In genomic region chr13:12461730-12462119, GRCm38 (mm10) we compare ENCODE assay signal across 8 mouse cellular contexts. TPM values are rescaled to one million over a fixed set of nuclear protein-coding genes. Genes with fewer than 3 reads are reported as not detected.
A peak's percentile ranks its signal among the peaks of the same experiment; 100 is the strongest.
DNase-seq lines count a peak whose midpoint lies in the region; ATAC-seq and TF ChIP-seq lines count a peak whose summit lies in the region.

No protein-coding gene starts in this region.

- ATAC-seq in kidney, embryonic 16.5 days (ENCODE audit: low FRiP score, low TSS enrichment): no peak
- peak; percentile 64 for ATAC-seq in forebrain, postnatal 0 days
- 0 out of 2 replicates have a peak, but pooled peaks have one; percentile 2 for ATAC-seq in megakaryocyte, adult 5-6 weeks (ENCODE audit: poor library complexity, severe bottlenecking)

- 1% methylated on average over 7 of the region's 7 CpGs for WGBS in kidney, embryonic 16.5 days
- 3% methylated on average over 7 of the region's 7 CpGs for WGBS in forebrain, postnatal 0 days

- DNase-seq in kidney, adult 18-20 months: no peak
- DNase-seq in adipocyte (ENCODE audit: low spot score): peak; percentile 61
- DNase-seq in forebrain, postnatal 0 days: peak; percentile 29
- no peak for DNase-seq in layer of hippocampus, postnatal 14 days (ENCODE audit: low spot score in 2 of 2)
- no peak for DNase-seq in layer of hippocampus, postnatal 25 days (ENCODE audit: extremely low spot score in 1 of 2, low spot score in 1 of 2)
- DNase-seq in gastrocnemius, postnatal 25 days: no peak

- peak overlapping the region; percentile 75 for H3K4me3 ChIP-seq in kidney, embryonic 16.5 days (ENCODE audit: low read length)
- peak overlapping the region; percentile 76 for H3K4me3 ChIP-seq in forebrain, postnatal 0 days (ENCODE audit: low read depth, low read length)

- H3K4me2 ChIP-seq in kidney, embryonic 16.5 days (replicated peaks; ENCODE audit: low read depth, low read length): peak overlapping the region; percentile 75
- peak overlapping the region; percentile 86 for H3K4me2 ChIP-seq in forebrain, postnatal 0 days (ENCODE audit: low read depth)

- no peak for TF ChIP-seq CTCF in forebrain, postnatal 0 days (IDR thresholded peaks at IDR 0.05; ENCODE audit: low read depth)

- peak overlapping the region; percentile 31; the same call in 1 of the 2 replicates for H3K27ac ChIP-seq in kidney, embryonic 16.5 days (ENCODE audit: low read length)
- no peak overlapping the region for H3K27ac ChIP-seq in forebrain, postnatal 0 days (ENCODE audit: low read depth, low read length)

- H3K36me3 ChIP-seq in kidney, embryonic 16.5 days (ENCODE audit: insufficient read depth, low read length): no peaks in the 10 kb centered on the region
- H3K36me3 ChIP-seq in forebrain, postnatal 0 days (ENCODE audit: insufficient read depth): 0 out of 2 replicates have a peak, but pooled peaks cover 2% of the 10 kb centered on the region

- no peaks in the 10 kb centered on the region for H3K9me3 ChIP-seq in kidney, embryonic 16.5 days (ENCODE audit: low read length)
- no peaks in the 10 kb centered on the region for H3K9me3 ChIP-seq in forebrain, postnatal 0 days (ENCODE audit: low read length)

- peak overlapping the region; percentile 79 for H3K9ac ChIP-seq in kidney, embryonic 16.5 days (replicated peaks; ENCODE audit: low read length)
- H3K9ac ChIP-seq in forebrain, postnatal 0 days: peak overlapping the region; percentile 75

- H3K27me3 ChIP-seq in kidney, embryonic 16.5 days (ENCODE audit: insufficient read depth, low read length): no peaks in the 10 kb centered on the region
- H3K27me3 ChIP-seq in forebrain, postnatal 0 days (ENCODE audit: insufficient read depth, low read length): no peaks in the 10 kb centered on the region

- peaks cover 5% of the 10 kb centered on the region; the same call in 1 of the 2 replicates for H3K4me1 ChIP-seq in kidney, embryonic 16.5 days (ENCODE audit: insufficient read depth, low read length)
- H3K4me1 ChIP-seq in forebrain, postnatal 0 days (ENCODE audit: insufficient read depth): peaks cover 10% of the 10 kb centered on the region

RNA-seq across cellular contexts. Expression of gene Lgals8, which starts 3.0 kb away (rescaled TPM):
- polyA plus RNA-seq in kidney, embryonic 16.5 days (2015; fragmentation: Nextera tagmentation; extraction: Ambion mirVana): 24.8 and 26.5 TPM in 2 replicates
- 19.2 and 20.8 TPM in 2 replicates for total RNA-seq in forebrain, postnatal 0 days (2014; rRNA removed)
- 18.0 and 20.2 TPM in 2 replicates for polyA plus RNA-seq in forebrain, postnatal 0 days (2015; fragmentation: Nextera tagmentation; extraction: Ambion mirVana)
- 37.5 and 47.8 TPM in 2 replicates for total RNA-seq in megakaryocyte, adult 5-6 weeks (2015)
- total RNA-seq in megakaryocyte, adult 5-6 weeks (2017): 59.7 and 64.4 TPM in 2 replicates
- 10 to 100 TPM; 27.9 to 35.8 TPM for total RNA-seq in layer of hippocampus, postnatal 14 days (2021)
- total RNA-seq in layer of hippocampus, postnatal 25 days (2021): 10 to 100 TPM; 27.1 to 34.3 TPM
- total RNA-seq in gastrocnemius, postnatal 25 days (2021): 10 to 100 TPM; 25.3 to 32.4 TPM

RNA-seq across cellular contexts. Expression of gene Edaradd, which starts 58.5 kb away (rescaled TPM):
- 2.6 and 2.7 TPM in 2 replicates for polyA plus RNA-seq in kidney, embryonic 16.5 days (2015; fragmentation: Nextera tagmentation; extraction: Ambion mirVana)
- 3.0 TPM in 2 replicates for total RNA-seq in forebrain, postnatal 0 days (2014; rRNA removed)
- polyA plus RNA-seq in forebrain, postnatal 0 days (2015; fragmentation: Nextera tagmentation; extraction: Ambion mirVana): 2.4 and 3.1 TPM in 2 replicates
- total RNA-seq in megakaryocyte, adult 5-6 weeks (2015): 0.11 TPM in 1 of 2 replicates, not detected in the other
- 0.24 and 0.29 TPM in 2 replicates for total RNA-seq in megakaryocyte, adult 5-6 weeks (2017)
- under 1 TPM; 0.69 to 0.78 TPM for total RNA-seq in layer of hippocampus, postnatal 14 days (2021)
- under 1 TPM; 0.22 to 0.28 TPM for total RNA-seq in layer of hippocampus, postnatal 25 days (2021)
- total RNA-seq in gastrocnemius, postnatal 25 days (2021): not detected

Comparison
In these comparisons a context has a peak if more than half of its experiments do, and no peak if none do; other contexts are left out.
1. DNase-seq: peak in adipocyte (single experiment) and forebrain, postnatal 0 days (single experiment); none in kidney, adult 18-20 months (single experiment), layer of hippocampus, postnatal 14 days (0 of 2), layer of hippocampus, postnatal 25 days (0 of 2) and gastrocnemius, postnatal 25 days (single experiment).